Mouse (Mus musculus) mouse embryonic stem cell (cell line): Measurements from ENCODE around the gene Mctp1.
"Not testable (repeated sequence)": the region's sequence is repeated elsewhere in the genome, so short reads cannot be mapped to it uniquely, and the experiment has no call there.

Source experiments
- in situ Hi-C, 2 experiments: fragments of 300-500 bp; cut with MboI; formaldehyde crosslinking; loops; 1 replicate in 1 of 2; 3 replicates in 1 of 2; pipeline ENCODE4 v1.14.3; 2019 to 2020; ENCODE audit warnings: low sequenced_read_pairs in 2 of 2, low pct_unique_long_range_greater_than_20kb in 1 of 2, mixed read lengths in 1 of 2; ENCODE audit not compliant: unreplicated experiment in 1 of 2

The Mctp1 gene

DNA sequence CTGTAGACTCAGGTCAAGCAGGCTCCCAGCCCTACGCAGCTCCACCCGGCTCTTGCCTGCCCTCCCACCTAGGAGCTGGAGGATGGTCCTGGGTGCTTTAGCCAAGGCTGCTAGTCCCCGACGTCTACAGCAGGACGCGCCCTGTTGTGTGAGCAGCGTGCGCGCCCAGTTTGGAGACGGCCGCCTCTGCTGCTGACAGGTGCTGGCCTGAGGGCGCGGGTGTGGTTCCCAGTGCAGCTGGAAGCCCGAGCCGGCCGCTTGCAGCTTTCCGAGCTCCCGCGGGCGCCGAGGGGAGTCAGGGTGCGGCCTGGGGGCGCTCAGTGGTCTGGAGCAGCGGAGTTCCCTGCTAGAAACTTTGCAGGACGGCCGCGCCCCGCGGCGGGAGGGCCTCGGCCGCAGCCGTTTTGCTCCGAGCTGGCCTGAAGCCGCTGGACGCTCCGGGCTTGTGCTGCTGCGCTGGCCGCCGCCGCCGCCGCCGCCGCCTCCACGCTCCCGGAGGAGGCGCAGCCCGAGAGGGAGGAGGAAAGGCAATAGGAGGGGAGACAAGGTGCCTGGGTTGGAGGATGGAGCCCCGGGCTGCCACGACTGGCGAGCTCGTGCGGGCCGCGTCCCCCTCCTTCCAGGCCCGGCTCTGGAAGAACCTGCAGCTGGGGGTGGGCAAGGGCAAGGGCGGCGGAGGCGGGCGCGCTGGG lies at the start of gene Mctp1:
Mctp1 (plus strand) TSS at position 564 of the 692 bp plus-strand sequence.
- in situ Hi-C loops = no loop called here

DNA sequence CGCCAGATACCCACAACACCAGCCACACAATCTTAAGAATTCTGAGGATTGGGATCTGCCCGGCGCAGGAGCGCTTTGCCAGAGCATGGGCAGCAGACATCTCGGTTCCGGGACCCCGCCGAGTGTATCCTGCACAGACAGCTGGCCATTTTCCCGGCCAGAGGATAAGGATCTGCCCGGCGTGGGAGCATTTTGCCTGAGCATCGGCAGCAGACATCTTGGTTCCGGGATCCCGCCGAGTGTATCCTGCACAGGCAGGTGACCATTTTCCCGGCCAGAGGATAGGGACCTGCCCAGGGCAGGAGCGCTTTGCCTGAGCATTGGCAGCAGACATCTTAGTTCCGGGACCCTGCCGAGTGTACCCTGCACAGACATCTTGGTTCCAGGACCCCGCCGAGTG lies 38.4 kb upstream of the Mctp1 start:
- in situ Hi-C loops = not testable (repeated sequence)

DNA sequence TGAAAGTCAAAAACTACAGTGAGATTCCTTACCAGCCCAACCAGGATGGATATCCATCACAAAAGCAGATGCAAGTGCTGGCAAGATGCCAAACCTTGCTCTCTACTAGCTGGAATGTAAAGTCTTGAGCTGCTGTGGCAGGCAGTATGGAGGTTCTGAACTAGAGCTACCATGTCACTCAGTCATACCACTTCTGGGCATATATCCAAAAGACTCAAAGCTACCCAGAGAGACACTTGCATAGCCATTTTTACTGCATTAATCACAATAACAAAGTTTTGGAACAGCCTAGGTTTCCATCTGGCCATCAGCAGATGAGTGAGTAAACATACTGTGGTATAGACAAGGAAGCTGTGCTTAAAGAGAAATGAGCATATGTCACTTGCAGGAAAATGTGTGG lies 25.6 kb upstream of the Mctp1 start:
- in situ Hi-C loops = no loop called here

DNA sequence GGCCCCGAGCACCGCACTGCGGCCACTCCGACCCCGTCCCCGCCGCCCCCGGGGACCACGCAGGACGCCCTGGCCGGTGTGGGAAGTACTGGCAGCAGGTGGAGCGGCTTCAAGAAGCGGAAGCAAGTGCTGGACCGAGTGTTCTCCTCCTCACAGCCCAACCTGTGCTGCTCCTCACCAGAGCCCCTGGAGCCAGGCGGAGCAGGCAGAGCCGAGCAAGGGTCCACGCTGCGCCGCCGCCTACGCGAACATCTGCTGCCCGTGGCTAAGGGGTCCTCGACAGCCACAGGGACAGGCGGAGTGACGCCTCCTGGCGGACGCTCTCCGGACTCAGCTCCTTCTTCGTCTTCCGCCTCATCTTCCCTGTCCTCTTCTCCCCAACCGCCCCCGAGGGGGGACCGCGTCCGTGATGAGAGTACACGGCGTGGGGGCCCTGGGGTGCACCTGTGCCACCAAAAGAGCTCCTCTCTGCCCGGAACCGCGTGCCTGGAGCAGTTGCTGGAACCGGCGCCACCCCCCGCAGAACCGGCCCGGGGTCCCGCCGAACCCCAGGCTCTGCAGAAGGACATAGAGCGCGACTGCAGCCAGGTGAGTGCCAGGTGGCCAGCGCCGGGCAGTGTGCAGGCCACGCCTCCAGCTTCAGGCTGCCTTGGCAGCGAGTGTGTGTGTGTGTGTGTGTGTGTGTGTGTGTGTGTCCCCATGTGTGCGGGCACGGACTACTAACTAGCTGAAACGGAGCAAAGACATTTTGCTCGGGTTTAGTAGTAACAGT lies 515 bp downstream of the Mctp1 start:
- in situ Hi-C loops = no loop called here

DNA sequence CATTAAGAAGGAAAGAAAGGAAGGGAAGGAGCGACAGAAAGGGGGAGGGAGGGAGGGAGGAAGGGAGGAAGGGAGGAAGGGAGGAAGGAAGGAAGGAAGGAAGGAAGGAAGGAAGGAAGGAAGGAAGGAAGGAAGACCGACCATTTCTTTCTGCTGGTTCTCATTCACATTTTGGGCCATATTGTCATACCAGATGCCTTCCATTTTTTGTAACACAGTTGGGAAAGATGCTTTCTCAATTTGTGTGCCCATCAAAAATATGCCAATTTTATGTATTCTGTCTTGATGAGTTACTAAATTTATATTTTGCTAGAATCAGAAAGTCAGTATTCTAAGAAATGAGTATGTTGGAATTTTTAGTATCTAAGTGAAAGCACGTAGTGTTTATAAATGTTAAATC lies 4.3 kb downstream of the Mctp1 start:
- in situ Hi-C loops = no loop called here

DNA sequence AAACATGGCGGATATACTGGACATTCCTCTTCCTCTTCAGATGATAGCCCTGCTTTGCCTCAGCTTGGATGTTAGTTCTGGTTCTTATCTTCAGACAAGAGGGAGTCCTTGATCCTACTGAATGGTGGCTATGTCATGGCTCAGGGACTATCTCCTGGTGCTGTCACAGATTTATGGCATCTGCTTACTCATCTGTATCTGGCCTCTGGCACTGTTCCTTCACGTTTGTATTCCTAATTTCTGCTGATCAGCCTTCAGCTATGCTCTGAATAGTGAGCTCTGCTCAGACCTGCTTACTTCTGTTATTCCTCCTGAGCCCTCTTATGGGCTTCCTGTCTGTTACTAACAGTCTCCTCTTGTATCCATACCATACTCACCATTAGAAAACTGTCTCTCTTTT lies 7.6 kb downstream of the Mctp1 start:
- in situ Hi-C loops = no loop called here

DNA sequence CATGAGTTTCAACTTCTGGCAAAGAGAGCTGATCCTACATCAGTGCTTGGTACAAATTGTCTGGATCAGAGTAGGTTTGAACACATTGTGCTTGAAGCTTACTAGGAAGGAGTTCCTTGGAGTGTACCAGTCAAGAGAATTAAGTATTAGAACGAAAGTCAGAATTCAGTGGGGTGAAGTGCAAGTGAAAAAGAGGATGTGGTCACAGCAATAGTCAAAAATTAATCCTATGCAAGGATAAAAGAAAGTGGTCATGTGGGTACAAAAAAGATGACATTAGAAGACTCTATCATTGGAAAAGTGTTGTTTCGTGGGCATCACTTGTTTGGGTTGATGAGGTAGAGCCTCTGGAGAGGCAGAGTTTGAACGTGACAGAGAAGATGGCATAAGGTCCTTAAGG lies 8.8 kb downstream of the Mctp1 start:
- in situ Hi-C loops = no loop called here

DNA sequence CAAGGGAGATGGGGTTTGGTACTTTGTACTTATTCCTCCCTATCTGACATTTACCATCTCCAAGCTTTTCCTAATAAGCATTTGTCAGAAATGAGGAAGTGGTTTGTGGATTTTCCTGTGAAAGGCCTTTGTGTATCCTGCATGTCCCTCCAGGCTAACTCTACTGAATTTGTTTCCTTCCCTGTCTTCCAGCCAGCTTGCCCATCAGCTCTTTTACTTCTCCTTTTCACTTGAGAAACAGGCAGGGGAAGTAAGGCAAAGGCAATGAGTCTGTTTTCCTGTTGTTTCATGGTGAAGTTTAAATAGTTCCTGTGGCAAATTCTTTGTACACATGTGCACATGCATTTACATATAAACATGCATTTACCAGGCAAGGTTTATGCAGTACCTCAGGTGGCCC lies 11.6 kb downstream of the Mctp1 start:
- in situ Hi-C loops = no loop called here

DNA sequence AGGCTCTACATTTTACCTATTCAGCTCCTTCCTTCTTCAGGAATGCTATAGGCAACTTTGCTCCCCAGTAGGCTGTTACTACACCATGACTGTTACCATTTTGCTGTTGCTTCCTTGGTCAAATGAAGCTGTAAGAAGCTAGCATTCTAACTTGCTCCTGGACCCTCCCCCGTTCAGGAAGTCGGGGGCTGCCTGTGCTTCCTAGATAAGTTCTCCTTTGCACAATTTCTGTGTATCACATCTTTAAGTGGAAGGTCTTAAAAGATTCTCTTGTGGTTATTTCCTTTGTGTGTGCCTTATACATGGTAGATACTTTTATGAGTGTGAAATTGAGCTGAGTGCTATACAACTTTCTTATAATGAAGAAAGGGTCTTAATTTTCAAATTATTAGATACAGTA lies 25.0 kb downstream of the Mctp1 start:
- in situ Hi-C loops = loop anchor here (25.0 kb wide), 2 partner anchors 253 to 278 kb away; no protein-coding TSS in a partner anchor

DNA sequence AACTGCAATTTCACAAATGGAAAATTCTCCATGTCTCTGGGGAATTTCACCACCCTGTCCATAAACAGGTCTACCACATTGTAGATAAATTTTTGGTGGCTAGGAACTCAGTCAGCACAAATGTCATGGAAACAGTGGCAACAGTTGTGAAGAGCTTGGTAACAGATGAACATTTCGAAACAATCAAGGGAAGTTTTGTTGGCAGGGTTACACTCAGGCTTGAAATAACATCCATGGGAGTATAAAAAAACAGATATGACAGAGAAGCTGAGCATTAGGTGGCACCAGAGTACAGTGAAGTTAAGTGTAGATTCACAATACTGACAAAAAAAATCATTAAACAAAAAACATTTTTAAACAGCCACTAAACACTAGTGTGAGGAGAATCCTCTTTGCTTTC lies 26.3 kb downstream of the Mctp1 start:
- in situ Hi-C loops = loop anchor here (25.0 kb wide), 2 partner anchors 252 to 277 kb away; no protein-coding TSS in a partner anchor

DNA sequence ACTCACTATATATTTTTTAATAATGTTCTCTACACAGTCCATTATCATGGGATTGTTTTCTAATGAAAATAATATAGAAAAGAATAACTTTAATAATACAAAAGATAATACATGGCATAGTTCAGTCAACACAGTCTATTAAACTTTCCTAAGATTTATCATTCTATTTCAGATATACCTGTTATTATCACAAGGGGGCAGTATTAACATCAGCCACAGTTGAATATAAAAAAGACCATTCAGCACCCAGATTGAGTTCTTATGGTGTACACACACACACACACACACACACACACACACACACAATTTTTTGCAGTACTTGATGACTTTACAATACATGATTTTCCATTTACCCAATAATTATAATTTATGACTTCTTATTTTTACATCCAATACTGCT lies 31.0 kb downstream of the Mctp1 start:
- in situ Hi-C loops = loop anchor here (25.0 kb wide), 2 partner anchors 247 to 272 kb away; no protein-coding TSS in a partner anchor

DNA sequence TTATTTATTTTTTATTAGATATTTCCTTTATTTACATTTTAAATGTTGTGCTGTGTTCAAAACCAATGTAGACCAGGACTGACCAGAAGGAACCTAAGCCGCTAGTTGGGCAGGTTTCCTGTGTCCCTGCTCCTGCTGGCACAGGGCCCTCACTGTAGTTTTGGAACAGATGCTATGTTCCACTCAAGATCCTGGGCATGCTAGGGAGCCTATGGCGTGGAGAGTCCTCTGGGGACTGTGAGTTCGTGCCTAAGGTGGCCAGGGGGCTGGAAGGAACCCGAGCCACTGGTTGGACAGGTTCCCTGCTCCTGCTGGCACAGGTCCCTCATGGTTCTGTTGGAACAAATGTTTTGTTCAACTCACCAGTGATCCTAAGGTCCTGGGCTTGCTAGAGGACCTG lies 35.8 kb downstream of the Mctp1 start:
- in situ Hi-C loops = loop anchor here (25.0 kb wide), 2 partner anchors 242 to 267 kb away; no protein-coding TSS in a partner anchor

DNA sequence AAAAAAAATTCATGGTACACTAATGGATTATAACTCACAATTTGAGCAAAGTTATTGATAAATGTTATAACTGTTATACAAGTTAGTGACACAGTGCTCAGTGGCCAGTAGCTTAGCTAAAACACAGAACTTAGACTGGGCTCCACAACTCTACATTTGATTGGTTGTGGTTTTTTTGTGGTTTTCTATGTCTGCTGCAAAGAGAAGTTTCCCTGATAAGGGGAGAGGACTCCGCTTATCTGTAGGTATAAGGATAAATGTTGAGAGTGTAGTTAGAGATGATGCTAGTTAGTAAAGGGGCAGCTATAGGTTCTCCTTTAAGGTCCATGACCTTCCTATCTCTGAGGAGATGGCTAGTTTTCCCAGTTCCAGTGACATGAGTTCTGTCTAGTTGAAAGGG lies 36.7 kb downstream of the Mctp1 start:
- in situ Hi-C loops = loop anchor here (25.0 kb wide), 2 partner anchors 241 to 266 kb away; no protein-coding TSS in a partner anchor

DNA sequence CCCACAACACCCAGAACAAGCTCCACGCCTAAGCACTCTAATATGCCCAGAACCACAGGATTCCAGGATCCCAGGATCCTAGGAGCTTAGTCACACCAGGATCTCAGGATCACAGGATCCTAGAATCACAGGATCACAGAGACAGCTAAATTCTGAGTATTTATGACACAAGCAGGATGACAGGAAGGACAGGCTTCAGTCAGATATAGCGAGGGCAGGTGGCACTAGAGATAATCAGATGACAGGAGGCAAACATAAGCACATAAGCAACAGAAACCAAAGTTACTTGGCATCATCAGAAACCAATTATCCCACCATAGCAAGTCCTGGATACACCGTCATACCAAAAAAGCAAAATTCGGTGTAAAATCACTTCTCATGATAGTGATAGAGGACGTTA lies 37.8 kb downstream of the Mctp1 start:
- in situ Hi-C loops = loop anchor here (25.0 kb wide), 2 partner anchors 240 to 265 kb away; no protein-coding TSS in a partner anchor

DNA sequence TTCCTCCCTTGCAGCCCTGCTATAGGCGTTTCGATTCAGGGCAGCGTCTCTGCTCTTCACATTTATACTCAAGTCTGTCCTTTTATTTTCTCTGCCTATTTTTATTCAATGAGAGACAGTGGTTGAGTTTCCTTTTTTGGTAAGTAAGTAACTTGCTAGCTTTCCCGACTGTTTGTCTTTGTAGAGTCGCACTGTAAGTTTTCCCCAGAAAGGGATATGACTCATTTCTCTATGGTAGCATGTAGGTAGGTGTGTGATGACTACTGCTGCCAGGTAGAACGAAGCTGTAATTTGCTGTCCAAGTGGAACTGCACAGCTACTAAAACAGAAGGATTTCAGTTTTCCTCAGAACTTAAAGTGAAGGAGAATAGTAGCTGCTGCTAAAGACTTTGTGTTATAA lies 45.1 kb downstream of the Mctp1 start:
- in situ Hi-C loops = no loop called here

DNA sequence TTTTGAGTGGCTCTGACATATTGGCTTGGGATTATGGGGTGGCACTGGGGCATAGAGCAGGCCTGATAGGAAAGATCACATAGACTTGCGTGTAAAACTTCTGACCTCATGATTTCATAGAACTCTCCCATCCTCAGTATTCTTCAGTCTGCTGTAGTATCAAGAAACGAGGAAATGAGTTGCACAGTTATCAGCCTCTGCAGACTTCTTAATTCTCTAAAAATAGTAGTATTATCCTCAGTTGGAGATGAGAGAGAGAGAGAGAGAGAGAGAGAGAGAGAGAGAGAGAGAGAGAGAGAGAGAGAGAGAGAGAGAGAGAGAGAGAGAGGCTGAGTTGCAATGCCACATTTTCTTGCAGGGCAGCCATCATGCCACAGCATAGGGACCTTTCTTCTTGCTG lies 45.6 kb downstream of the Mctp1 start:
- in situ Hi-C loops = no loop called here

DNA sequence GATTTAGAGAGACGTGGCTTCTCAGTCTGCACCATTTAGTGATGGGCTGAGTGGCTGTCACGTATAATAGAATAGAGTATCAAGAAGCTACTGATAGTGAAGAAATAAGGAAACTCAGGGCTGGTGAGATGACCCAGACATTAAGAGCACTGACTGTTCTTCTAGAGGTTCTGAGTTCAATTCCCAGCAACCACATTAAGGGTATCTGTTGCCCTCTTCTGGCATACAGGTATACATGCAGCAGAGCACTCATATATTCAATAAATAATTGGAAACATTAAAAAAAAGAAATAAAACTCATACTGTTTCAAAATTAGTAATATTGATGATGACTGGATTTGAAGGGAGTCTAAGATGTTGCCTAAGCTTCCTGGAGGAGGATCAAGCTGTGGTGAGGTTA lies 47.6 kb downstream of the Mctp1 start:
- in situ Hi-C loops = no loop called here

DNA sequence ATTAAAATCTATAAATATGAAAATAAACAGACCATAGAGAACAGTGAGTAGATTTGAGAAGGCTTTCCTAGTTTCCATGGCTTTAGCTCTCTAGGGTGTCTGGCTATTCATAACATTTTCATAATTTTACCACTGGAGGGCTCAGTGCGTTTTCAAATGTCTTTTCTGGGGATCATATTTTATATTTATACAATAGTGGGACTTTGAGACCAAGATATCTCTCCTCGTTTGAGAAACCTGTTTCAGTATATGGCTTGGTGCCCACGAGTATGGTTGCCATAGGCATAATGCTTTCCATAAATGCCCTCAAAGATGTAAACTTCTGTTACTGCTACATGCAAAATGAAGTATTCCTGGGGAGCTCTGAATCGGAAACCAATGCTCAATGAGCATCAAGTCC lies 49.1 kb downstream of the Mctp1 start:
- in situ Hi-C loops = no loop called here

DNA sequence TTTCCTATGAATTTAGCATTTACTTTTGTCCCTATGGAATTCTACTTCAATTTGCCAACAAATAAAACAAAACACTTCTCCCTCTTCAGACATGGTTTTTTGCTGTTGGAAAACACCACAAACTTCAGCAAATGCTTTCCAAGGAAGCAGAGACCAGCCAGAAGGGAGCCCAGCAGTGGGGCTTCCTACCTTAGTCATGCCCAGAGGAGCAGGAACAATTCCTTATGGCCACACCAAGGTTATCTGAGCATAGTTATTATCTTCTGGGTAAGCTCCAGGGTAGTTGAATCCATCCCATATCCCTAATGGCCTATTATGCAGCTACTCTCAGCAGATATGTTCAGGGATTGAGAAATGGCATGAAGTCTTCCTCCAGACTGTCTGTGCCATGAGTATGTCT lies 52.1 kb downstream of the Mctp1 start:
- in situ Hi-C loops = no loop called here

DNA sequence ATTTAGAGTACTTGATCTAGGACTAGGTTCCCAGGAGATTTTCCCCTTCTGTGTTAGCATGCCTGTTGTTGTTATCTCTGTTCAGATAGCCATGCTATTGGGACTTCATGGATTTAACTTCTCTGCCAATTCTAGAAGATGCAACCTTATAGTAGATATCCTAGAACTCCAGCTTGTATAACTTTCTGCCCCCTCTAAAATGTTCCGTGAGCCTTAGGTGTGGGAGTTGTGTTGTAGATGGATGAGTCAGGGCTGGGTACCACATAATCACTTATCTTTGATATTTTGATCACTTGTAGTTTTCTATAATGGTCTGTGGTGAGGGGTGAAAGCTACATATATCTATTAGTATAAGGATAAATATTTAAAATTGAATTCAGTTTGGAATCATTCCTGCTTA lies 54.4 kb downstream of the Mctp1 start:
- in situ Hi-C loops = no loop called here
